19 mouse cellular contexts compared by ENCODE assay signal in the genomic region with DNA sequence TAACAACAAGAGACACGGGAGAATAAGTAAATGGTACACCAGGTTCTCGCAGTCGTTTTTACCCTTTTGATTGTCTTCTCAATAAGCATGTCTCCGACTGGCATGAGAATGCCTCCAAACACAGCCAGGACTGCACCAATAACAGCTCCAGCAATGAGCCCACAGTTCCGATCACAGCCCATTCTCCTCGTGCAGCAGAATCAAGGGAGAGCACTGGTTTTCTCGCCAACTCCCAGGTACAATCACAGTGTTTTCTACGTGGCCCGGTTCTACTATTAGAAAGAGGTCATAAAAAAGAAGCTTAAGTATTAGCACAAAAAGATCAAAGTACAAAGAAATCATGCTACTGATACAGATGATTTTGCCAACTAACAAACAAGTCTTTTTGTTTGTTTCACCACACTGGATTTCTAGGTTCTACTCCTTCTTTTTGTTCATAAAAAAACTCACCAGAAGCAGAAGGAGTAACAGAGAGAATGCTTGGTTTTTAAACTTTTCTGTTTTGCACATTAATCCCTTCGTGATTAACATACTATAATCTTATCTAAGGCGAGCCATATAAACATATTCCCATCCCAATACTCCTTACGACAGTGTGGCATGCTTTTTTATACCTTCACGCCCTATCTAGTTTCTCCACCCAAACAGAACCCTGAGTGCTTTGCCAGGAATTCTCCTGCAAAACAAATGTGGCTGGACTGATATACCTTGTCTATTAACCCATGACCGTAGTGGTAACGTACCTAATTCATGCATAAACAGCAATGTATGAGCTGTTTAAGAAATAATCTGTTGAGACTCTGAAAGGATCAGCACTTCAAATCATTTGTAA. TPM values are rescaled to one million over a fixed set of nuclear protein-coding genes. Genes with fewer than 3 reads are reported as not detected.
DNase-seq lines count a peak whose midpoint lies in the region; ATAC-seq and TF ChIP-seq lines count a peak whose summit lies in the region.
"Had no signal": no experiment of that assay in that cellular context is flagged by ENCODE, and none has a peak within 500 bp of the region (broad histone marks: within the 10 kb centered on the region; RNA-seq: fewer than 3 reads in every experiment).

No protein-coding gene starts in this region.

- no peaks in the 10 kb centered on the region for H3K27me3 ChIP-seq in MEL (ENCODE audit: control insufficient read depth in 1 of 2, insufficient read depth in 2 of 2, low read length in 2 of 2)
- H3K27me3 ChIP-seq in intestine, embryonic 16.5 days (replicated peaks; ENCODE audit: control insufficient read depth, insufficient read depth, low read length): no peaks in the 10 kb centered on the region
- H3K27me3 ChIP-seq in liver, embryonic 16.5 days (ENCODE audit: control insufficient read depth, insufficient read depth, low read depth, low read length): no peaks in the 10 kb centered on the region
- H3K27me3 ChIP-seq in forebrain, embryonic 16.5 days (replicated peaks; ENCODE audit: control insufficient read depth, insufficient read depth, low read length): no peaks in the 10 kb centered on the region
- H3K27me3 ChIP-seq: neural tube, embryonic 13.5 days had no signal

- intact Hi-C loops in left cerebral cortex, adult 2 months (cut with DNase I): no loop called here

- 64% methylated on average over 15 of the region's 15 CpGs for WGBS in intestine, embryonic 16.5 days
- WGBS in liver, embryonic 16.5 days (ENCODE audit: insufficient replicate concordance): 49% methylated on average over 15 of the region's 15 CpGs
- WGBS in forebrain, embryonic 16.5 days: 71% methylated on average over 15 of the region's 15 CpGs

- H3K4me2 ChIP-seq in intestine, embryonic 16.5 days (ENCODE audit: low read depth, low read length): no peak overlapping the region
- H3K4me2 ChIP-seq in liver, embryonic 16.5 days (ENCODE audit: low read depth, low read length): peak overlapping the region; percentile 36
- no peak overlapping the region for H3K4me2 ChIP-seq in forebrain, embryonic 16.5 days (ENCODE audit: low read length)
- H3K4me2 ChIP-seq: neural tube, embryonic 13.5 days had no signal

- TF ChIP-seq CTCF in MEL (IDR thresholded peaks at IDR 0.05 in 2 of 3, conservative IDR thresholded peaks at IDR 0.05 in 1 of 3; ENCODE audit: control insufficient read depth in 1 of 3, insufficient read depth in 1 of 3, low read depth in 2 of 3, low read length in 3 of 3, poor library complexity in 1 of 3, severe bottlenecking in 1 of 3): no peak
- TF ChIP-seq CTCF in left cerebral cortex, adult 2 months (IDR thresholded peaks at IDR 0.05): no peak

- DNase-seq in MEL (ENCODE audit: low read depth, low spot score): no peak
- DNase-seq in thymus, postnatal 0 days (ENCODE audit: low spot score): no peak
- no peak for DNase-seq in left cerebral cortex, adult 2 months (ENCODE audit: extremely low spot score in 1 of 2, low spot score in 2 of 2)
- no peak for DNase-seq in frontal cortex, postnatal 14 days (ENCODE audit: low spot score in 2 of 2)
- DNase-seq: adrenal gland, postnatal 36 days; cerebellum, adult 18-20 months; kidney, adult 18-20 months; kidney, postnatal 36 days; lung, adult 2 months; lung, postnatal 4 days; right cerebral cortex, postnatal 4 days; thymus, postnatal 4 days had no signal

- H3K9me3 ChIP-seq in MEL (replicated peaks; ENCODE audit: insufficient read depth, low read length): no peaks in the 10 kb centered on the region
- no peaks in the 10 kb centered on the region for H3K9me3 ChIP-seq in intestine, embryonic 16.5 days (ENCODE audit: control insufficient read depth, low read length)
- no peaks in the 10 kb centered on the region for H3K9me3 ChIP-seq in liver, embryonic 16.5 days (replicated peaks; ENCODE audit: control insufficient read depth, low read length)
- no peaks in the 10 kb centered on the region for H3K9me3 ChIP-seq in forebrain, embryonic 16.5 days (ENCODE audit: control insufficient read depth, low read length)
- H3K9me3 ChIP-seq: hindbrain, embryonic 10.5 days; neural tube, embryonic 13.5 days had no signal

- H3K4me3 ChIP-seq in MEL (ENCODE audit: control insufficient read depth in 1 of 2, insufficient read depth in 1 of 2, low read depth in 2 of 2, low read length in 2 of 2): no peak overlapping the region
- H3K4me3 ChIP-seq in brown adipose tissue, adult 24 weeks (ENCODE audit: insufficient read depth, low read depth, low read length): peak overlapping the region; percentile 48
- H3K4me3 ChIP-seq in intestine, embryonic 16.5 days (ENCODE audit: low read length): 0 out of 2 replicates have a peak overlapping the region, but pooled peaks have one; percentile 17
- peak overlapping the region; percentile 34 for H3K4me3 ChIP-seq in liver, embryonic 16.5 days (ENCODE audit: low read depth, low read length)
- no peak overlapping the region for H3K4me3 ChIP-seq in forebrain, embryonic 16.5 days (replicated peaks; ENCODE audit: low read length)
- no peak overlapping the region for H3K4me3 ChIP-seq in left cerebral cortex, adult 2 months
- H3K4me3 ChIP-seq: hindbrain, embryonic 10.5 days; neural tube, embryonic 13.5 days had no signal

- no peak for TF ChIP-seq POLR2A in MEL (IDR thresholded peaks at IDR 0.05; ENCODE audit: control insufficient read depth in 1 of 2, insufficient read depth in 1 of 2, low read depth in 1 of 2, low read length in 2 of 2, poor library complexity in 1 of 2)

- no peak for TF ChIP-seq RAD21 in MEL (IDR thresholded peaks at IDR 0.05; ENCODE audit: low read depth, low read length)

- no peak overlapping the region for H3K27ac ChIP-seq in MEL (ENCODE audit: control insufficient read depth, low read depth, low read length)
- peak overlapping the region; percentile 81 for H3K27ac ChIP-seq in brown adipose tissue, adult 24 weeks (replicated peaks; ENCODE audit: low read depth, low read length)
- H3K27ac ChIP-seq in intestine, embryonic 16.5 days (ENCODE audit: low read length): peak overlapping the region; percentile 35; the same call in 1 of the 2 replicates
- H3K27ac ChIP-seq in liver, embryonic 16.5 days (ENCODE audit: low read length): peak overlapping the region; percentile 80
- no peak overlapping the region for H3K27ac ChIP-seq in forebrain, embryonic 16.5 days (ENCODE audit: low read length)
- no peak overlapping the region for H3K27ac ChIP-seq in left cerebral cortex, adult 2 months
- H3K27ac ChIP-seq: hindbrain, embryonic 10.5 days; neural tube, embryonic 13.5 days had no signal

- TF ChIP-seq EP300 in MEL (IDR thresholded peaks at IDR 0.05; ENCODE audit: low read depth in 1 of 2, low read length in 2 of 2): peak in 1 of 2 experiments; percentile 55; a peak in 1 of 4 replicates

- H3K9ac ChIP-seq in MEL (ENCODE audit: control insufficient read depth, low read depth, low read length, poor library complexity, severe bottlenecking): no peak overlapping the region
- H3K9ac ChIP-seq in intestine, embryonic 16.5 days (ENCODE audit: low read depth, low read length): no peak overlapping the region
- no peak overlapping the region; the same call in 1 of the 2 replicates for H3K9ac ChIP-seq in liver, embryonic 16.5 days (ENCODE audit: low read depth, low read length)
- H3K9ac ChIP-seq in forebrain, embryonic 16.5 days (replicated peaks; ENCODE audit: low read depth, low read length): no peak overlapping the region
- H3K9ac ChIP-seq: neural tube, embryonic 13.5 days had no signal

- H3K79me2 ChIP-seq in MEL (ENCODE audit: control insufficient read depth, insufficient read depth, low read length, poor library complexity): no peaks in the 10 kb centered on the region

- peak; percentile 91 for ATAC-seq in intestine, embryonic 16.5 days
- ATAC-seq in liver, embryonic 16.5 days (ENCODE audit: low read depth): peak; percentile 98
- no peak for ATAC-seq in forebrain, embryonic 16.5 days
- ATAC-seq: CD4-positive, CD25-positive, alpha-beta regulatory T cell, adult 4 months had no signal

- H3K36me3 ChIP-seq in MEL (ENCODE audit: control insufficient read depth in 1 of 2, insufficient read depth in 2 of 2, low read length in 2 of 2): no peaks in the 10 kb centered on the region
- no peaks in the 10 kb centered on the region for H3K36me3 ChIP-seq in intestine, embryonic 16.5 days (ENCODE audit: control insufficient read depth, insufficient read depth, low read length)
- no peaks in the 10 kb centered on the region for H3K36me3 ChIP-seq in liver, embryonic 16.5 days (ENCODE audit: control insufficient read depth, insufficient read depth)
- no peaks in the 10 kb centered on the region for H3K36me3 ChIP-seq in forebrain, embryonic 16.5 days (ENCODE audit: control insufficient read depth, insufficient read depth)
- H3K36me3 ChIP-seq: hindbrain, embryonic 10.5 days; neural tube, embryonic 13.5 days had no signal

- H3K4me1 ChIP-seq in MEL (ENCODE audit: control insufficient read depth in 1 of 2, insufficient read depth in 2 of 2, low read length in 2 of 2): no peaks in the 10 kb centered on the region
- H3K4me1 ChIP-seq in brown adipose tissue, adult 24 weeks (ENCODE audit: control insufficient read depth, insufficient read depth, insufficient read length, low read length): peaks cover 5% of the 10 kb centered on the region
- no peaks in the 10 kb centered on the region for H3K4me1 ChIP-seq in intestine, embryonic 16.5 days (ENCODE audit: control insufficient read depth, insufficient read depth, low read length)
- peaks cover 5% of the 10 kb centered on the region for H3K4me1 ChIP-seq in liver, embryonic 16.5 days (ENCODE audit: control insufficient read depth, low read depth, low read length)
- H3K4me1 ChIP-seq in forebrain, embryonic 16.5 days (replicated peaks; ENCODE audit: control insufficient read depth, insufficient read depth, low read length): 0 out of 2 replicates have a peak, but pooled peaks cover 2% of the 10 kb centered on the region
- H3K4me1 ChIP-seq: hindbrain, embryonic 10.5 days; neural tube, embryonic 13.5 days had no signal

TF ChIP-seq in MEL, 35 proteins besides CTCF, POLR2A, EP300 and RAD21 (continues in another document):
- TF ChIP-seq SIN3A (IDR thresholded peaks at IDR 0.05; ENCODE audit: low read length) (no peak), MAX (IDR thresholded peaks at IDR 0.05; ENCODE audit: low read length) (no peak), ETS1 (IDR thresholded peaks at IDR 0.05; ENCODE audit: low read depth, low read length) (peak; percentile 35; the same call in 1 of the 2 replicates), BHLHE40 (IDR thresholded peaks at IDR 0.05; ENCODE audit: borderline replicate concordance, low read depth, low read length) (no peak)

RNA-seq across cellular contexts. Expression of a gene that starts 59.7 kb away (rescaled TPM):
- 0.13 and 0.19 TPM in 2 replicates for total RNA-seq in MEL (2012; rRNA removed)
- polyA plus RNA-seq in MEL (2012; ENCODE audit: insufficient read depth in 1 of 2, insufficient read length in 2 of 2, low read depth in 1 of 2, low replicate concordance in 2 of 2, missing spikeins in 1 of 2): under 1 TPM in 1 of 2 experiments, not detected in 1; 0.07 TPM
- polyA plus RNA-seq in brown adipose tissue, adult 24 weeks (2012; ENCODE audit: insufficient read depth, insufficient read length, missing spikeins): 1,463 and 1,631 TPM in 2 replicates
- 44.9 and 63.4 TPM in 2 replicates for polyA plus RNA-seq in intestine, embryonic 16.5 days (2015; fragmentation: Nextera tagmentation; extraction: Ambion mirVana)
- polyA plus RNA-seq in liver, embryonic 16.5 days (2015; fragmentation: Nextera tagmentation; extraction: Ambion mirVana): 36.8 and 40.2 TPM in 2 replicates
- polyA plus RNA-seq in thymus, postnatal 0 days (2015; fragmentation: Nextera tagmentation; extraction: Ambion mirVana): 32.2 and 40.5 TPM in 2 replicates
- 0.87 and 1.3 TPM in 2 replicates for polyA plus RNA-seq in forebrain, embryonic 16.5 days (2015; fragmentation: Nextera tagmentation; extraction: Ambion mirVana)
- total RNA-seq in left cerebral cortex, adult 2 months (2021): 1 to 10 TPM; 3.0 to 4.1 TPM

Comparison
In these comparisons a context has a peak if more than half of its experiments do, and no peak if none do; other contexts are left out.
1. H3K27ac ChIP-seq: peak in brown adipose tissue, adult 24 weeks (single experiment), intestine, embryonic 16.5 days (single experiment) and liver, embryonic 16.5 days (single experiment); none in MEL (single experiment), forebrain, embryonic 16.5 days (single experiment) and left cerebral cortex, adult 2 months (single experiment).
2. H3K4me3 ChIP-seq: peak in brown adipose tissue, adult 24 weeks (single experiment), intestine, embryonic 16.5 days (single experiment) and liver, embryonic 16.5 days (single experiment); none in MEL (0 of 2), forebrain, embryonic 16.5 days (single experiment) and left cerebral cortex, adult 2 months (single experiment).
3. RNA of a gene that starts 59.7 kb away (polyA plus RNA-seq): 1,463 to 1,631 TPM in brown adipose tissue, adult 24 weeks; 44.9 to 63.4 TPM in intestine, embryonic 16.5 days, 32.2 to 40.5 TPM in thymus, postnatal 0 days, 36.8 to 40.2 TPM in liver, embryonic 16.5 days, 0.87 to 1.3 TPM in forebrain, embryonic 16.5 days and 0.07 TPM in MEL; every median in the first group is over 10 times any median in the second.